Mouse (Mus musculus): ENCODE measurements at regions not wholly inside any gene's neighbourhood (a gene's known extent, or its start where the extent isn't known, plus 50 kb on each side); places are given as distances from the start of the nearest gene placed in this dataset.

- Histone ChIP-seq H3K4me1 (ENCODE audit: control insufficient read depth in 1 of 2, insufficient read depth in 2 of 2) (no peaks in the 10 kb centered on the region), H3K9ac (ENCODE audit: insufficient read depth, low read depth) (no peak overlapping the region), H3K9me3 (replicated peaks; ENCODE audit: low read length) (peaks cover 82% of the 10 kb centered on the region), H3K27me3 (replicated peaks) (no peaks in the 10 kb centered on the region), H3K4me2 (ENCODE audit: insufficient read depth, low read depth, poor library complexity, severe bottlenecking) (no peak overlapping the region), H3K36me3 (replicated peaks in 1 of 2; ENCODE audit: control insufficient read depth in 1 of 2, insufficient read depth in 1 of 2, low read length in 1 of 2) (no peaks in the 10 kb centered on the region), H3K27ac (ENCODE audit: insufficient read depth, low read depth) (no peak overlapping the region), H3K79me2 (replicated peaks; ENCODE audit: control insufficient read depth, extremely low read depth, insufficient read depth, poor library complexity, severe bottlenecking) (no peaks in the 10 kb centered on the region), H3K4me3 (replicated peaks in 1 of 3; ENCODE audit: low read depth in 2 of 3, low read length in 2 of 3, poor library complexity in 1 of 3) (no peak overlapping the region)
- no peak for TF ChIP-seq ZC3H11A (IDR thresholded peaks at IDR 0.05; ENCODE audit: low read depth, low read length)
- TF ChIP-seq MAFK (IDR thresholded peaks at IDR 0.05; ENCODE audit: insufficient replicate concordance, low read length): no peak
- no peak for TF ChIP-seq E2F4 (IDR thresholded peaks at IDR 0.05; ENCODE audit: insufficient replicate concordance, low read depth, low read length)
- TF ChIP-seq TCF12 (IDR thresholded peaks at IDR 0.05; ENCODE audit: low read depth, low read length): no peak
- no peak for TF ChIP-seq POLR2A (IDR thresholded peaks at IDR 0.05; ENCODE audit: low read depth, low read length)
- no peak for TF ChIP-seq ZNF384 (IDR thresholded peaks at IDR 0.05; ENCODE audit: low read depth, low read length)
- TF ChIP-seq USF2 (conservative IDR thresholded peaks at IDR 0.05; ENCODE audit: low read depth, low read length): no peak
- TF ChIP-seq TBP (conservative IDR thresholded peaks at IDR 0.05; ENCODE audit: low read depth, low read length): no peak
- TF ChIP-seq GABPA (IDR thresholded peaks at IDR 0.05; ENCODE audit: insufficient replicate concordance, low read depth, low read length): no peak
- TF ChIP-seq MEF2A (IDR thresholded peaks at IDR 0.05; ENCODE audit: borderline replicate concordance, low read depth, low read length): no peak
- TF ChIP-seq USF1 (IDR thresholded peaks at IDR 0.05; ENCODE audit: low read depth, low read length): no peak
- no peak for TF ChIP-seq MAX (IDR thresholded peaks at IDR 0.05; ENCODE audit: low read length)
- no peak for TF ChIP-seq IRF4 (IDR thresholded peaks at IDR 0.05; ENCODE audit: low read depth, low read length)
- DNase-seq (ENCODE audit: extremely low read depth): no peak
- in situ Hi-C loops (cut with MboI; ENCODE audit: low pct_ligation_motif_present, low pct_unique_long_range_greater_than_20kb, low sequenced_read_pairs) (no loop called here), dilution Hi-C loops (cut with MboI; ENCODE audit: extremely low pct_ligation_motif_present, extremely low pct_unique_long_range_greater_than_20kb, low sequenced_read_pairs) (no loop called here)
Observed at GRCm38 (mm10) chr4:84118284-84118919, 556.7 kb downstream of the Bnc2 start.

DNA sequence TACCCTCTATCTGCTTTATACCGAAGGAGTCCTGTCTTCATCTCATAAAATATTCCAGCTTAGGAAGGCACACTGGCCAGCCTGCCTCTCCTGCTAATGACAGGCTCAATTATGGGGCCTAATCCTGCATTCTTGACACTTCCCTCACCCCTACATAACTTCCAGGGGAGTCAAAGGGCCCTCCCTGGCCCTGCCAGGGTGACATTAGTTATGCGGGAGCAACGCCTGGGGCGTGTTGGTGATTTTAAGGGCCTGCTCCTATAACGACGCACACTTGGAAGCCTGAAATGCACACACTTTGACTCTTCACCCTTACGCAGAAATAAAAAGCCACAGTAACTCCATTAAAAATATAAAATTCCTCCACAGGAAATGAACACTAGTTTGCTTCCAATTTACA is 555.5 kb downstream of the Bnc2 start:
- dilution Hi-C loops (cut with MboI; ENCODE audit: extremely low pct_ligation_motif_present, extremely low pct_unique_long_range_greater_than_20kb, low sequenced_read_pairs) (no loop called here), in situ Hi-C loops (cut with MboI; ENCODE audit: low pct_ligation_motif_present, low pct_unique_long_range_greater_than_20kb, low sequenced_read_pairs) (no loop called here)
- no peak overlapping the region for H3K4me3 ChIP-seq (replicated peaks in 1 of 3; ENCODE audit: low read depth in 2 of 3, low read length in 2 of 3, poor library complexity in 1 of 3)
- no peak for DNase-seq (ENCODE audit: extremely low read depth)
- H3K4me1 ChIP-seq (ENCODE audit: control insufficient read depth in 1 of 2, insufficient read depth in 2 of 2): no peaks in the 10 kb centered on the region
- no peaks in the 10 kb centered on the region for H3K36me3 ChIP-seq (replicated peaks in 1 of 2; ENCODE audit: control insufficient read depth in 1 of 2, insufficient read depth in 1 of 2, low read length in 1 of 2)
- H3K4me2 ChIP-seq (ENCODE audit: insufficient read depth, low read depth, poor library complexity, severe bottlenecking): no peak overlapping the region
- H3K9ac ChIP-seq (ENCODE audit: insufficient read depth, low read depth): no peak overlapping the region
- H3K27ac ChIP-seq (ENCODE audit: insufficient read depth, low read depth): no peak overlapping the region
- H3K27me3 ChIP-seq (replicated peaks): no peaks in the 10 kb centered on the region
- no peaks in the 10 kb centered on the region for H3K79me2 ChIP-seq (replicated peaks; ENCODE audit: control insufficient read depth, extremely low read depth, insufficient read depth, poor library complexity, severe bottlenecking)
- peaks cover 77% of the 10 kb centered on the region for H3K9me3 ChIP-seq (replicated peaks; ENCODE audit: low read length)
- TF ChIP-seq NELFE (IDR thresholded peaks at IDR 0.05; ENCODE audit: low read depth, low read length) (no peak), POLR2A (IDR thresholded peaks at IDR 0.05; ENCODE audit: low read depth, low read length) (no peak), BHLHE40 (IDR thresholded peaks at IDR 0.05; ENCODE audit: low read depth, low read length) (no peak)
